Mouse (Mus musculus) CD4-positive, CD25-positive, alpha-beta regulatory T cell, adult 4 months (primary cell): ENCODE data around the gene Rnf144b. TPM values are rescaled to one million over a fixed set of nuclear protein-coding genes. Genes with fewer than 3 reads are reported as not detected.
A peak's percentile ranks its signal among the peaks of the same experiment; 100 is the strongest.

Source experiments
- ATAC-seq: one replicate; pipeline ENCODE4 v1.8.0; 2017
- polyA plus RNA-seq, 2 experiments: library from polyadenylated mRNA; unstranded; fragments of 100-300 nt; shearing (Covaris generic); gene quantifications; one replicate each; pipeline ENCODE4 v1.2.1; 2017

The Rnf144b gene
- polyA plus RNA-seq, 2 experiments from 2014 or later = 0.08 TPM; not detected in 1

DNA sequence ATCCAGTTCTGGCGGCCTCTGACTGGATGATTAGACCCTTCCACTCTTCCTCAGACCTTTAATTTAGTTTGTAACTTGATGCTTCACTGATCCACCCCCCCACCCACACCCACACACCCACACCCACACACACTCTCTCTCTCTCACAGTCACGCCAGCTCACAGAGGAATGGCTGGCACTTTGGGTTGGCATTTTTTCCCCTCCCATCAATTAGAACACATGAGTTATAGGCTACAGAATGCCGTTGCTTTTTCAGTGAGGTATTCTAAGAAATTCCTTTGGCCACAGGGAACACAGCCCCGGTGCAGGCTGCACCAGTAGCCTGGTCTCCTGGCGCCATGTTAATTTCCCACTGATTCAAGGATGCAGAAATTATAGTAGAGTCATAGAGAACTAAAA is 3.1 kb downstream of the Rnf144b start:
- ATAC-seq = no peak

DNA sequence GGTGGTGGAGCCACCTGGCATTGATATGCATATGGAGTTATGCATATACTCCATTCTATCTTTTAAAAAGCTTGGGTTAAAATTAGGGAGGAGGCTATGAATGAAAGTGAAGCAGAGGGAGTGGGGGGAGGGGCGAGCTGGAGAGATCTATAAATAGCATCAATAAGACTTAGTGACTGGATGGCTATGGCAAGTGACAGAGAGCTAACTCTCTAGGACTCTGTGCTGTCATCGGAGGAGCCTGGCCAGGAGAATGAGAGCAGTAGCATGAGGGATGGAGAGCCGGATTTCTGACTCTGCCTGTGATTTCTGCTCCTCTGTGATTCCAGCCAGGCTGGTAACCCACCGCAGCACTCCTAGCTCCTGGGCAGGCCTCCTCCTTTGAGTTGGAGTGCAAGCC is 6.6 kb downstream of the Rnf144b start:
- ATAC-seq = no peak

DNA sequence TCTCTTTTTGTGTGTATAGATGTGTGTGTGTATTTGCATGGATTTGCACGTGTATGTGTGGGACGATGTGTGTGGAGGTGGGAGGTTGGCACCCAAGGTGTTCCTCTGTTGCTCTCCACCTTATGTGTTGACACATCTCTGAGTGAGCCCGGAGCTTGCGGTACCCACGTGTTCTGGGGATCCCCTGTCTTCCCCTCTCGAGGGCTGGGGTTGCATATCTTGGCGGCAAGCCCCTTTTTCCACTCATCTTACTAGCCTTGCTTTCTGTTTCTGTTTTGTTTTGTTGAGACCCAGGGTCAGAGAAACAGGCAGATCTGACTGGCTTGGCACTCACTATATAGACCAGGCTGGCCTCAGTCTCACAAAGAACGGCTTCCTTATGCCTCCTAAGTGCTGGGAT is 10.6 kb downstream of the Rnf144b start:
- peak; percentile 75 for ATAC-seq

DNA sequence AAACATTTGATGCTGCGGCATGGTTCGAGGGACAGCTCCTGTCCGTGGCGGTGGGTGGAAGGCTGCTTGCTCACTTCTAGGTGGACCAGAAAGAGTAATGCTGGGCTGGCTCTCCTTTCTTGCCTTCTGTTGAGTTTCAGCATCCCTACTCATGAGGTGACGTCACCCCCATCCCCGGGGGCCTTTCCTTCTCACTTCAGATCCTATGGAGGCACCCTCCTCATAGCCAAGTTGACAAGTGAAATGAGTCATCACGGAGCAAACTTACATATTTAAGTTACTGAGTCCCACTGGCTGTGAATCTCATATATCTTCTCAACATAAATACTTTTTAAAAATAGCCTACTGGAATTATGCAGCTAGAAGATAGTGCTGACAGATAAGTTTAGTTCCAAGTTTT is 12.4 kb downstream of the Rnf144b start:
- no peak for ATAC-seq

DNA sequence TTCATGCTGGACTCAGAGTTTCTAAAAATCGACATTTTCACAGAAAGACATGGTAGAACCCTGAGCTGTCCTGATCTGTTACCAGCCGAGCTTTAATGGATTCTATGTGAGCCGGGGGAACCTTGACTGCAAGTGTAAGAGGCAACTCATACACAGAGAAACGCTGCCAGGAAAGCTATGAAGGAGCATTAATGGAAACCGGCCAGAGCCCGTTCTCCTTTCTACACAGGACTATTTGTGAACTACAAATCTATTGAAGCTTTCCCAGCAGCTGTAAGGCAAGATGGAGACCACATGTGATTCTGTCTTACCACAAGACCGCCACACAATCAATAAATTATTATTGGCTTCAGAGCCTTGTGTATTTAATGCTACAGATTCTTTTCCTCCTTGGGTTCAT is 13.3 kb downstream of the Rnf144b start:
- no peak for ATAC-seq

DNA sequence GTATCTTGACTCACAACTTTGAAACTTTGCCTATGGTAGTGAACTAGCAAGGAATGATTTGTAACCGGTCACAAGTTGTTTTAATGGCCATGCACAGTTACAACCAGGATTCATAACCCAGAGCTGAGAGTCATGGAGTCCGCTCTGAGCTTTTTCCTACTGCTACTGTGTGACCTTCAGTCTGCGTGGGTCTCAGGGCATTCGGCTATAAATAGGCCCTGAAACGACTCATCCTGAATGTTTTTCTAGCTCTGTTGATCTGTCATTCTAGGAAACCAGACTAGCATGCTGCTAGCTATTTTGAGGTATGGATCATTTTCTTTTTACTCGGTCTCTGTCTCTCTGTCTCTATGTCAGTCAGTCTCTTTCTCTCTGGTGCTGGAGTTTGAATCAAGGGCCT is 20.3 kb downstream of the Rnf144b start:
- ATAC-seq = no peak

DNA sequence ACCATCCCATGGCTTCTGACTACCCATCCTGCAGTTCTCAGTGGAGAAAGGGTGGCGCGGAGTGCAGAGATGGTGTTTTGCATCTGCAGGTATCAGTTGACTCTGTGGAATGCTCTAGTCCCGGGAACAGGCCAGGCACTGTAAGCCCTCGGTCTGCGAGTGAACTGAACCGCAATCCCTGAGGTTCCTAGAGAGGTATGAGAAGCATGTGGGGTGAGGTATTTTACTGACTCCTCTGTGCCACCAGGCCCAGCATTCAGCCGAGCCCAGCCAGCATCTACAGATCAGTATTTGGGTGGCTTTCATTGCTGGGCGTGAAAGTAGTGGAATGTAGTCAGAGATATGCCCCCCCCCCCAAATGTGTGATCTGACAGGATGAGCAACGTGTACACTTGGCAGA is 23.5 kb downstream of the Rnf144b start:
- ATAC-seq = no peak

DNA sequence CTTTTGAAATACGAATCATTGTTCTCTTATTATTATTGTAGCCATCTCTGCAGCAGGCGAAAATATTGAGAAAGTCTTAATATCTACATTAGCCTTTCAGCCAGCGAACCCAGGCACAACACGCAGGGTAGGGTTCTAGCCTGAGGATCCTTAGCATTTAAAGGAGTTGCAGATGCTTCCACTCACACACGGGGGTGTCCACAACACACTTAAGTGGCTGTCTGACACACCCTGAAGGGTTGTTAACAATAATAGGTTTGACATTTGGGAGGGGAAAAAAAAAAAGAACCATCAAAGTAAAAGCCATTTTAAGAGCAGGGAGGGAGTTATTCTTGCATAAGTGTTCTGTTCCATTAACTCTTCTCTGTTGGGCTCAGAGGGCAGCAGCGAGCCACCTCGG is 23.9 kb downstream of the Rnf144b start:
- ATAC-seq = no peak

DNA sequence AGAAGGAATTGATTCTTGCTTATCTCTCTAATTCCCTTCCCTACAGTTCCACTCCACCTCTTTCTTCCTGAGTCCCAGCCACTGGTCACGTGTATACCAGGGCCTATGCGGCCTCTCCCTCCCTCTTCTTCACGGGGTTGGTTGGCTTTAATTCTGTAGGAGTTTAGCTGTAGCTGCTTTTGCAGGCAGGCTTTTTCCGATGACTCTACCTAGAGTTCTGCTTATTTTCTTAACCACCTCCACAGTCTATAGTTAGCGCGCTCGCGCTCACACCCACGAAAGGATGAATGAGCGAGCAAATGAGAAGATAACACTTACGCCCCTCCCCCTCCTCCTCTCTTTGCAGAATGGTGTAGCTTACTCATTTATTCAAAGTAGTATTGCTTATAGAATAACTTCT is 26.1 kb downstream of the Rnf144b start:
- peak; percentile 29 for ATAC-seq

DNA sequence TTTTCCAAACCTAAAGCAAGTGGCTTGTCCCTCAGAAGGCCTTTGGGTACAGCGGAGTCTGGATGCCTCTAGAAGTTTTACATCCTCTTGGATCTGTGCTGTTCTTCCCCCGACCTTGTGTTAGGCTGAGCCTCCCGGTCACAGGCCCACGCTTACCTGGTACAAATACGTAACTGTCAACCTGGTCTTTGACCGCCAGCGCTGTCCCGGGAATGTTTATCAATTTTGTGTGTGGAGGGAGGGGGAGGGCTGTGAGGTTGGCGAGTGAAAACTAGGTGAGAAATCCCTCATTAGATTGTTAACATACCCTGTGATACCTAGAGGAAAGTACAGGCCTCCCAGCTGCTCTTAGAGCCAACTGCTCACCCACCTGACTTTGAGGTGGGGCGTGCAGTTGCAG is 27.5 kb downstream of the Rnf144b start:
- no peak for ATAC-seq

DNA sequence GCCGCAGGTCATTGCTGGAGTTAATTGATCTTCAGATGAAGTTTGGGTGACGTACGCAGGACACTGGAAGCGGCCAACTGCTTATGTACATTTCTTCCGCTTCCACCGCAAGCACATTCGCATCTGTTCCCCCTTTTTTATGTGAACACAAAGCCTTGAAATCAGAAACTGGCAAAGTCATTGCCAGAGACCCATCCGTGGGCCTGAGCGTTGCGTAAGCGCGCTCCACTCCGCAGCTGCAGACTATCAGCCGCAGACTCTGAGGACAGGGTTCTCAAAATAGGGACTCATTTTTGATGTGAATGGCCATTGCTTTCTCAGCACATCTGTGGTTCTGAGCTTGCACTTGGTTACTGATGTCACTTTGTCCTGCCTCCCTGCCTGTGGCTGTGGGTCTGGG is 28.6 kb downstream of the Rnf144b start:
- no peak for ATAC-seq

DNA sequence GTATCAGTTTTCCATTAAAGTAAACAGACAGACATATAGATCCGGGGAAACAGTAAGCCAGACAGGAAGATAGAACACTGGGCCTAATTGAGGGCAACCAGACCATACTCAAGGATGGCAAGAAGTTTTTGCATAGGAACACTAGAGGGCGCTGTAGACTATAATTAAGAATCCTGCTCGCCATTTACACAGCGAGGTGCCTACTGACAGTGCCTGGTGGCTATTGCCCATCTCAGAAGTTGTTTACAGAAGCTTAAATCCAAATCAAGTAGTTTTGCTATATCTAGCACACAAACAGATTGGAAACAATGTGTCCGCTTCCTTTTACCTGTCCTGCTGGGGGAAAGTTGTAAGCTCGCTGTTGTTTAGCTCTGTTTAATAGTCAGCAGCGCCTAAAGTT is 29.9 kb downstream of the Rnf144b start:
- ATAC-seq = no peak

DNA sequence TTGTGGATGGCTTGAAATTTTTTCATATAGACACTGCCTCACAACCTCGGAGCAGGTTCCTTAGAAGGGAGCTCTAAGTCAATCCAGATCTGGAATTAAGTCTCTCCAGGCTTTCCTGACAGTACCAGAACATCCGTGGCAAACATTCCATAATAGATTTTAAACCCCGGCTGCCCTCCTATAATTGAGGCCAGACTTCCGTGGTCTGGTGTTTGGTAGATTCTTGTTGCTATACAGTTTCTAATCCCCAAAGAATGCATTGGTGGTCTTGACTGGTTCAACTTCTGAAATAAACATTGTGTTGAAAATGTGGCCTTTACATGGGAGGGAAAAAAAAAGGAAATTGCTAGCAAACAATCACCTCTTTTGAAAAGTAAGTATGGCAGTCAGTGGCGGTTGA is 30.8 kb downstream of the Rnf144b start:
- ATAC-seq = no peak

DNA sequence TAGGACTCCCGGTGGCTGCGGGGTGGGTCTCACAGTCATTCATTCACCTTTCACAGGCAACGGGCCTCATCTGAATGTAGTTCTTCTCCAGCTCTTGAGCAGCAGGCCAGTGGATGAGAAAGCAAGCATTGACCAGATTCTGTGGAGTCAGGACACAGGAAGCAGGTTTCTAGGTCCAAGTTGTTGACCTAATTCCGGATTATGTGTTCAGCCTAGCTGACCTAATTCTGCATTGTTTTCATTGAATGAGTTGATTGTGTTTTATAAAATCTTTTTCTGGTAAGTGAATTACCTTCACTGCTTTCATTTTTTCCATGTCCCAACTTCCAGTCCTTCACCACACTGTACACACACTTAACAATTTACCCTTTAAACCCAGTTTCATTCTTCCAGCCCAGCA is 32.4 kb downstream of the Rnf144b start:
- no peak for ATAC-seq

DNA sequence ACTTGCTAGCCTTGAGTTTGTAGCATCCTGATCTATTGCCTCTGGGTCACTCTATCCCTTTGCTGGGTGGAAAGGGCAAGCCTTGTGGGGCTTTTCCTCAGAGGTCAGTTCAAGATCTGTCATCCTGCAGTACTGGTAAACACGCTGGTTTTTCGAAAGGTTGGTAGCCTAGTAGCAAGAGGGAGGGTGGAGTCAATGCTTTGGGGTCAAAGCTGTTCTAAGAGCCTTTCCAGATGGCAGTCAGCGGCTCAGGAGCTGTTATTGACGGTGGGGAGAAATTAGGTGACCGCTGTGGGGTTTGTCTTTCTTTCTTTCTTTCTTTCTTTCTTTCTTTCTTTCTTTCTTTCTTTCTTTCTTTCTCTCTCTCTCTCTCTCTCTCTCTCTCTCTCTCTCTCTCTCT is 34.4 kb downstream of the Rnf144b start:
- ATAC-seq = no peak

DNA sequence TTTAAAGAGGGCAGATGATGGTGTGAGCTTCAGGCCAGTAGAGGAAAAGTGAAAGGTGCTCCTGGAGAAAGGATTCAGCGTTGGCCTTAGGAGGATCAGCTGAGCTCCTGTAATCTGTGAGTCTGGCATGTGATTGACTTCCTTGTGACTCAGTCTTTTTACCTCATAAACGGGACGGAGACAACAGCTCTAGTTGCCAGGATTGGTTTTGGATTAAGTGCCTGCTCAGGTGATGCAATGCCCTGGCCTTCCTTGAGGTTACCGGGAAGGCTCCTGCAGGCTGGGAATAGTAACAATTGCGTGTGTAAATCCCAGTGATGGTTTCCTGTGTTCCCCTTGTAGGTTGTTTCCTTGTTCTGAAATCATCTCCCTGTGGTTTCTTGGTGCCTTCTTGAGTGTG is 39.5 kb downstream of the Rnf144b start:
- ATAC-seq = no peak

DNA sequence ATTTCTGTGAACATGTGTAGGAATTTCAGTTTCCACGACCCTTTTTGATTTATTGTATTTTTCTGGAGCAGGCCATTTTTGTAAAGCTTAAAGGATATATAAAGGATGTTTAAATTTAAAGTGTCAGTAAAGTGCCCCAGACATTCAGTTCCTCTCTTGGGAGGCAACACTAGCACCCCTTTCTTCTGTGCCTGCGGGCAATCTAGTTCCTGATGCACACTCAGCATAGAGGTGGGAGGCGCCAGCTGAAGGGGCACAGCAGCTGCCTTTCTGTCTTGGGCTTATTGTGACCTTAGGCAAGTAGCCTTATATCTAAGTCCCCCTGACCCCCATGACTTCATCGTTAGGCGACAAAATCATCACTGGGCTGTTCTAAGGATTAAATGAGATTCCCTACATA is 42.3 kb downstream of the Rnf144b start:
- ATAC-seq = no peak

DNA sequence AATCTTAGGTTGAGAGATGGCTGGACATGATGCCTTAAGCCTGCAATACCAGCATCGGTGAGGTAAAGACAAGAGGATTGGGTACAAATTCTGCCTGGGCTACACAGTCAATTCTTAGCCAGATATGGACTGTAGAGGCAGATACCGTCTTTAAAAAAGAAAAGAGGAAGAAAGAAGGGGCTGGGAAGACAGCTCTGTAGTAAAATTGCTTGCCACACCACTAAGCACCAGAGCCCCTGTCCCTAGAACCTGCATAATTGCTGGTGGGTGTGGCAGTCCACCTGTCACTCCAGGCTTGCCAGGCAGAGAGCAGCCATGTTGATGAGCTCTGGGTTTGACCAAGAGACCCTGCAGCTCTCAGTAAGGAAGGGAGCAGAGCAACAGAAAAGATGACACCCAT is 42.8 kb downstream of the Rnf144b start:
- no peak for ATAC-seq

DNA sequence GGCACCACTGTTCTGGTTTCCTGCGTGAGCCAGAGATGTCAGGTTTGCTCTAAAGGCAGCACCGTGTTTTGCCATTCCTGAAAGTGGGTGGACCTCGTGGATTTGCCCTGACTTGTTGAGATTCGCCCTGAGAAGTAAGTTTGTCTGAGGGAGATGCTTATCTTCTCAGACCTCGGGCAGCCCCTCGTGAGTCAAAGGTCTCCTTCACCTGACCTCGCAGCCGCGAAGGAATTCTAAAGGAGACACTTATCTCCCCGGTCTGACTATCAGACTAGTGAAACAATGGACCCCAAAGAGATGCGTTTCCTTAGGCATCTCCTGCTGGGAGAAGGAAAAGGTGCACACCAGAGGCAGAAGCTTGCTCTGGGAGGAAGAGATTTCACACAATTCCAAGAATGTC is 46.0 kb downstream of the Rnf144b start:
- ATAC-seq = no peak

DNA sequence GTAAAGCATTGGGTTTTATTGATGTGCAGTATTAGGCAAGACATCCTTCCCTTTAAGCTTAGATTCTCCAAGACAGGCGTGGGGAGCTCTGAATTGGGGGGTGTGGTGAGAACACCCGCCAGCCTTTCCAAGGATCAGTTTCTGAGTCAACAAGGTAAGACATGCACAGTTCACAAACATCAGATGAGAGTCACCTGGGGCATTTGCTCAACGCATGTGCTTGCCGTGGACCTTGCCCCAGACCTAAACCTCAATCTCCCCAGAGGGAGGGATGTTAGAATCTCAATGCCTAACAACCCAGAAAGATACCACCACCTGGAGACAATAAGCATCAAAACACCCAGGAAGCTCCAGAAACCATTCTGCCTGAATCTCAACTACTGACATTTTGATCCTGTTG is 47.6 kb downstream of the Rnf144b start:
- ATAC-seq = no peak

DNA sequence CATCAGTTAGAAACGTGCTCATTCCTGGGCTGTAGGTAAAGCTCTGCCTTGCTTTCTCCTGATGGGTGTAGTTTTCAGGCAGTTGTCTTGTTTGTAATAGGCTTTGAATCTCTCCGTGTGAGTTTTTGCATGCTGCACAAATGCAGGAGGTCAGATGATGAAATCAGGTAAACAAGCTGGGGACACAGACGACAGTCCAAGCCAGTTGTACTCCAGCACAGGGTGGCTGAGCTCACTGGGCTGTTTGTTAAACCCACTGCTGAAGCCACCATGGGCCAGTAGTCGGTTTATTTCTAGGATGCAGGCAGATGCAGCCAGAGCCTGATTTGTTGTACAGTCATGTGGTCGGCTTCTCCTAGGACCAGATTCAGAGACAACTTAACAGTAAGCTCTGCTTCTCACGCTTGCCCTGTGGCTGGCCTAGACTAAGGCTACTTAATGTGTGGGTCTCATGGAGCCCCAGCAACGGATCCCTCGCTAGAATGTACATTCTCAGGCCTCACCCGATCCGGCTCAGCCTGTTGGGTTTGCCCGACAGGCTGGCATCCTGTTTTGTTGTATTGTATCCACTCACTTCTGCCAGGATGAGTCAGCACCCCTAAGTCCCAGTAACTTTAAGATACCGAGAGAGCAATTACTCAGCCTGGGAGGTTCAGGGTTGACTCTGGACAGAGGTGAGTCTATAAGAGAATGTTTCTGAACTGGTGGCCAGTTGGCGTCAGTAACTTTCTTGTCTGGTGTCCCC is 48.5 kb downstream of the Rnf144b start:
- ATAC-seq = no peak

DNA sequence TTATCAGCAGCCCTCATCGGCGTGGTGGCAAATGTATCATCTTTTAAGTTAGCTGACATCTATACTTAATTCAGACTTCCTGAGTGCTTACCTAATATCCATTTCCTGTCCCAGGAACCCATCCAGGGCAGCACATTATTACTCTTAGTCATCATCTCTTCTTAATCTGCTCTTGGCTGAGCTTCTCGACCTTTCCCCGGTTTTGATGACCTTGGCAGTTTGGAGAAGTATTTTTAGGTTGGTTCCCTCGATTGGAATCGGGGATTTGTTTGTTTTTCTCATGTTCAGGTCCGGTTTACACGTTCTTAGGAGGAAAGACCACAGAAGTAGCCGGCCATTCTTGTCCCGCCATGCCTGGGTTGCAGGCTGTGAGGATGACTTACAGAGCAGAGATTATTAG is 50.4 kb downstream of the Rnf144b start:
- no peak for ATAC-seq

DNA sequence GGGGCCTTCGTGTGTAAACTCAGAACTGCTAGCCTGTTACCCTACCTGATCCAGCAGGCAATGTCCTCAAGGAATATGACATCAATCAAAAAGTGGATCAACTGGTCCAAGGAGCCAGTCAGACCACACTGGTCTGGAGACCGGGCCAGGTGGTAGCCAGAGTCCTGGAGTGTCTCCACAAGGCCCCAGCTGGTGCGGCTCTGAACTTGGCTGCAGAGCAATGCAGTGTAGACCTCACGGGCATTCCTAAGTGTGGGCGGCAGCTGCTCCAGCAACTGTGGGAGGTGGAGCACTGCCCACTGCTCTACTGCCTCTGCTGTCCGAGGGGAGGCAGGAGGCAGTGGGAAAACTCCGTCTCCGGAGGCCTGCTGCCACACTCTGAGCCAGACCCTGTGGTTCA is 55.7 kb downstream of the Rnf144b start:
- no peak for ATAC-seq

DNA sequence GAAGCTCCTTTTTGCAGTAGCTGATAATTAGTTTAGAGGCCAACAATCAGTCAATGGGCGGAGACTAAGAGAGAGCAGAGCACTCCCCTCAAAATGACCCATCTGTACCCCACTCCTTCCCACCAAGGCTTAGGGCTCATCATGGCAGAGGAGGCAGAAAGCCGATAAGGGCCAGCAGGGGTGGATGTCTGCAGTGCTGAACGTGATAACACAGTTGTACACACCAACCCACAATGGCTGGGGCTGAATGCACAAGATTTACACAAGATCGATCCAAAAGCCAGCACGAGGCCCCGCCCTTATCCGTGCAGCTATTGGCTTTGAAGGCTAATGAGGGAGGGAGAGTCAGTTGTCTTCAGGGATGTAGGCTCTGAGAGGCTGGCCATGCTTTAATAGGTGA is 58.3 kb downstream of the Rnf144b start:
- ATAC-seq = no peak

DNA sequence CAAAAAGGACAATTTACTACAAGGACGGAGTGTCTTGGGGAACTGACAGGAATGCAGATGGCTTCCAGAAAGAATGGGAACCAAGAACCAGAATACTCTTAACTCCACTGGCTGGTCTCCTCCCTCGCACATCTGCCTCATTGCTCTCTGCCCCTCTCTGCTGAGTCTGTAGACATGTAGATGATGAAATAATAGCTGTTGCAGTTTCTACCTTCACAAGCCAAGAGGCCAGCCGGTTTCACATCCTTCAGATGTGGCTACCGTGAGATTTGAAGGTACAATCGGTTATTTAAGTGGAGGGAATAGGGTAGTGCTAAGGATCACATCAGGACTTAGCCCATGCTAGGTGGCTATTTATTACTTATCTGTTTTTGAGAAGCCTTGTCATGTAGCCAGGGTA is 59.9 kb downstream of the Rnf144b start:
- ATAC-seq = no peak
